Mouse (Mus musculus): ENCODE data around the gene Lrp1. TPM values are rescaled to one million over a fixed set of nuclear protein-coding genes. Genes with fewer than 3 reads are reported as not detected.

The Lrp1 gene
- total and polyA plus RNA-seq, 3 experiments = 3.1 to 51.2 (median 11.8) TPM

- no peak for TF ChIP-seq KAT2A (IDR thresholded peaks at IDR 0.05; ENCODE audit: insufficient replicate concordance, low read length)
- peak; percentile 62; the same call in 1 of the 2 replicates for TF ChIP-seq CHD1 (IDR thresholded peaks at IDR 0.05; ENCODE audit: low read depth, low read length)
- TF ChIP-seq ZC3H11A (IDR thresholded peaks at IDR 0.05; ENCODE audit: low read depth, low read length) = peak; percentile 70
- no peak for TF ChIP-seq ZNF384 (IDR thresholded peaks at IDR 0.05; ENCODE audit: low read depth, low read length)
- no peak for TF ChIP-seq NRF1 (IDR thresholded peaks at IDR 0.05; ENCODE audit: low read depth, low read length)
- TF ChIP-seq RCOR1 (conservative IDR thresholded peaks at IDR 0.05; ENCODE audit: low read depth, low read length) = no peak; the same call in 1 of the 2 replicates
- peak; percentile 71 to 98 for TF ChIP-seq CTCF (conservative IDR thresholded peaks at IDR 0.05 in 1 of 2, IDR thresholded peaks at IDR 0.05 in 1 of 2; ENCODE audit: low read depth in 2 of 2, low read length in 2 of 2)
- no peak for TF ChIP-seq GABPA (IDR thresholded peaks at IDR 0.05; ENCODE audit: insufficient replicate concordance, low read depth, low read length)
- TF ChIP-seq MAFK (IDR thresholded peaks at IDR 0.05; ENCODE audit: insufficient replicate concordance, low read length) = peak; percentile 46; the same call in 1 of the 2 replicates
Measured at GRCm38 (mm10) chr10:127641861-127642771, 21.2 kb upstream of the Lrp1 start (continued).

GRCm38 (mm10) chr10:127640421-127640820, 19.5 kb upstream of the Lrp1 start:
- in situ Hi-C loops (cut with MboI; ENCODE audit: low pct_ligation_motif_present, low pct_unique_long_range_greater_than_20kb, low sequenced_read_pairs) (no loop called here), dilution Hi-C loops (cut with MboI; ENCODE audit: extremely low pct_ligation_motif_present, extremely low pct_unique_long_range_greater_than_20kb, low sequenced_read_pairs) (no loop called here)
- Histone ChIP-seq H3K4me3 (replicated peaks in 1 of 3; ENCODE audit: low read depth in 2 of 3, low read length in 2 of 3, poor library complexity in 1 of 3) (no peak overlapping the region), H3K9me3 (replicated peaks; ENCODE audit: low read length) (no peaks in the 10 kb centered on the region), H3K9ac (ENCODE audit: insufficient read depth, low read depth) (no peak overlapping the region), H3K36me3 (replicated peaks in 1 of 2; ENCODE audit: control insufficient read depth in 1 of 2, insufficient read depth in 1 of 2, low read length in 1 of 2) (peaks cover 3 to 7% of the 10 kb centered on the region in 2 experiments), H3K79me2 (replicated peaks; ENCODE audit: control insufficient read depth, extremely low read depth, insufficient read depth, poor library complexity, severe bottlenecking) (peaks cover 16% of the 10 kb centered on the region), H3K4me2 (ENCODE audit: insufficient read depth, low read depth, poor library complexity, severe bottlenecking) (no peak overlapping the region), H3K27me3 (replicated peaks) (no peaks in the 10 kb centered on the region), H3K27ac (ENCODE audit: insufficient read depth, low read depth) (no peak overlapping the region), H3K4me1 (ENCODE audit: control insufficient read depth in 1 of 2, insufficient read depth in 2 of 2) (peaks cover 9 to 18% of the 10 kb centered on the region in 2 experiments)
- DNase-seq (ENCODE audit: extremely low read depth) = no peak
- TF ChIP-seq MEF2A (IDR thresholded peaks at IDR 0.05; ENCODE audit: borderline replicate concordance, low read depth, low read length) (no peak), ZC3H11A (IDR thresholded peaks at IDR 0.05; ENCODE audit: low read depth, low read length) (no peak), CTCF (conservative IDR thresholded peaks at IDR 0.05 in 1 of 2, IDR thresholded peaks at IDR 0.05 in 1 of 2; ENCODE audit: low read depth in 2 of 2, low read length in 2 of 2) (no peak), SMC3 (IDR thresholded peaks at IDR 0.05; ENCODE audit: low read depth, low read length) (no peak), JUND (conservative IDR thresholded peaks at IDR 0.05; ENCODE audit: low read depth, low read length) (no peak), HCFC1 (IDR thresholded peaks at IDR 0.05; ENCODE audit: low read depth, low read length) (no peak)

GRCm38 (mm10) chr10:127632668-127633271, 11.8 kb upstream of the Lrp1 start:
- DNase-seq (ENCODE audit: extremely low read depth) = no peak
- no peaks in the 10 kb centered on the region for H3K27me3 ChIP-seq (replicated peaks)
- no peaks in the 10 kb centered on the region for H3K79me2 ChIP-seq (replicated peaks; ENCODE audit: control insufficient read depth, extremely low read depth, insufficient read depth, poor library complexity, severe bottlenecking)
- peaks cover 13 to 14% of the 10 kb centered on the region in 2 experiments for H3K4me1 ChIP-seq (ENCODE audit: control insufficient read depth in 1 of 2, insufficient read depth in 2 of 2)
- dilution Hi-C loops (cut with MboI; ENCODE audit: extremely low pct_ligation_motif_present, extremely low pct_unique_long_range_greater_than_20kb, low sequenced_read_pairs) (no loop called here), in situ Hi-C loops (cut with MboI; ENCODE audit: low pct_ligation_motif_present, low pct_unique_long_range_greater_than_20kb, low sequenced_read_pairs) (no loop called here)
- H3K4me2 ChIP-seq (ENCODE audit: insufficient read depth, low read depth, poor library complexity, severe bottlenecking) = no peak overlapping the region
- no peaks in the 10 kb centered on the region for H3K36me3 ChIP-seq (replicated peaks in 1 of 2; ENCODE audit: control insufficient read depth in 1 of 2, insufficient read depth in 1 of 2, low read length in 1 of 2)
- no peaks in the 10 kb centered on the region for H3K9me3 ChIP-seq (replicated peaks; ENCODE audit: low read length)
- no peak overlapping the region for H3K9ac ChIP-seq (ENCODE audit: insufficient read depth, low read depth)
- H3K4me3 ChIP-seq (replicated peaks in 1 of 3; ENCODE audit: low read depth in 2 of 3, low read length in 2 of 3, poor library complexity in 1 of 3) = no peak overlapping the region
- TF ChIP-seq ZC3H11A (IDR thresholded peaks at IDR 0.05; ENCODE audit: low read depth, low read length) = no peak
- no peak for TF ChIP-seq ZNF384 (IDR thresholded peaks at IDR 0.05; ENCODE audit: low read depth, low read length)
- no peak for TF ChIP-seq PAX5 (IDR thresholded peaks at IDR 0.05; ENCODE audit: low read length)
- no peak for TF ChIP-seq MAZ (IDR thresholded peaks at IDR 0.05; ENCODE audit: low read depth, low read length)
- no peak for TF ChIP-seq CTCF (conservative IDR thresholded peaks at IDR 0.05 in 1 of 2, IDR thresholded peaks at IDR 0.05 in 1 of 2; ENCODE audit: low read depth in 2 of 2, low read length in 2 of 2)
- no peak for TF ChIP-seq MAFK (IDR thresholded peaks at IDR 0.05; ENCODE audit: insufficient replicate concordance, low read length)
- no peak for TF ChIP-seq GABPA (IDR thresholded peaks at IDR 0.05; ENCODE audit: insufficient replicate concordance, low read depth, low read length)
- TF ChIP-seq BHLHE40 (IDR thresholded peaks at IDR 0.05; ENCODE audit: low read depth, low read length) = no peak
- TF ChIP-seq NRF1 (IDR thresholded peaks at IDR 0.05; ENCODE audit: low read depth, low read length) = no peak
- no peak for TF ChIP-seq JUN (IDR thresholded peaks at IDR 0.05; ENCODE audit: insufficient read depth, low read depth, low read length)
- no peak for TF ChIP-seq POLR2A (IDR thresholded peaks at IDR 0.05; ENCODE audit: low read depth, low read length)
- TF ChIP-seq UBTF (IDR thresholded peaks at IDR 0.05; ENCODE audit: low read depth, low read length) = no peak
- TF ChIP-seq USF2 (conservative IDR thresholded peaks at IDR 0.05; ENCODE audit: low read depth, low read length) = no peak
- TF ChIP-seq MEF2A (IDR thresholded peaks at IDR 0.05; ENCODE audit: borderline replicate concordance, low read depth, low read length) = no peak
- no peak for TF ChIP-seq USF1 (IDR thresholded peaks at IDR 0.05; ENCODE audit: low read depth, low read length)
- TF ChIP-seq JUND (conservative IDR thresholded peaks at IDR 0.05; ENCODE audit: low read depth, low read length) = no peak
- TF ChIP-seq EP300 (IDR thresholded peaks at IDR 0.05; ENCODE audit: low read length) = no peak
- no peak for TF ChIP-seq MXI1 (IDR thresholded peaks at IDR 0.05; ENCODE audit: low read depth, low read length)
- no peak for TF ChIP-seq ZMIZ1 (IDR thresholded peaks at IDR 0.05; ENCODE audit: low read depth, low read length)
- no peak for TF ChIP-seq ELF1 (IDR thresholded peaks at IDR 0.05; ENCODE audit: low read depth, low read length)
- no peak overlapping the region for H3K27ac ChIP-seq (ENCODE audit: insufficient read depth, low read depth)
